Mouse (Mus musculus) heart, adult 2 months (tissue): ENCODE results near the gene Gm14401.
"Not testable (repeated sequence)": the region's sequence is repeated elsewhere in the genome, so short reads cannot be mapped to it uniquely, and the experiment has no call there.

Source experiments
- CTCF ChIP-seq: fragments of 200-600 bp; IDR thresholded peaks from 2 replicates; pipeline ENCODE4 v1.8.1; 2022; ENCODE audit warnings: antibody characterized with exemption, mild to moderate bottlenecking, moderate library complexity
- EP300 ChIP-seq: fragments of 200-500 bp; IDR thresholded peaks from 2 replicates; pipeline ENCODE4 v1.6.1; 2011; ENCODE audit warnings: low read depth, low read length, control low read depth; ENCODE audit not compliant: insufficient read depth
- POLR2A ChIP-seq: fragments of 200-500 bp; IDR thresholded peaks from 2 replicates; pipeline ENCODE4 v1.6.1; 2011; ENCODE audit warnings: mild to moderate bottlenecking, low read depth, low read length, control low read depth; ENCODE audit not compliant: insufficient read depth

- TF ChIP-seq CTCF, POLR2A, EP300: not testable (repeated sequence)
These were observed at the start of gene Gm14401 for GRCm38 (mm10) chr2:177073432-177074423.
